Mouse (Mus musculus) G1E (cell line): ENCODE results near the gene Mtrf1. TPM values are rescaled to one million over a fixed set of nuclear protein-coding genes. Genes with fewer than 3 reads are reported as not detected.

Source experiments
- ATAC-seq: 2 replicates; pipeline ENCODE4 v1.8.0; 2016; ENCODE audit warnings: mild to moderate bottlenecking; ENCODE audit not compliant: insufficient number of reproducible peaks, poor library complexity, low FRiP score, severe bottlenecking; ENCODE audit errors: extremely low read depth
- DNase-seq: peaks from one replicate; pipeline ENCODE4 v3.0.0; 2012; ENCODE audit warnings: low spot score
- H3K27me3 ChIP-seq: 2 replicates; pipeline ENCODE4 v1.6.1; 2012; ENCODE audit warnings: mild to moderate bottlenecking, low read length, inconsistent platforms; ENCODE audit not compliant: insufficient read depth
- H3K36me3 ChIP-seq: replicated peaks from 2 replicates; pipeline ENCODE3; 2012; ENCODE audit warnings: mild to moderate bottlenecking, inconsistent platforms
- H3K4me1 ChIP-seq: 2 replicates; pipeline ENCODE4 v1.6.1; 2012; ENCODE audit warnings: low read depth, low read length, inconsistent platforms, mixed read lengths; ENCODE audit not compliant: insufficient read depth
- H3K4me3 ChIP-seq: 2 replicates; pipeline ENCODE4 v1.5.1; 2012; ENCODE audit warnings: low read depth, mild to moderate bottlenecking, inconsistent platforms, low read length, moderate library complexity, mixed read lengths
- H3K9me3 ChIP-seq: replicated peaks from 2 replicates; pipeline ENCODE4 v1.6.1; 2012; ENCODE audit warnings: inconsistent platforms
- CTCF ChIP-seq: IDR thresholded peaks from 2 replicates; pipeline ENCODE4 v1.5.1; 2012; ENCODE audit warnings: low read depth, low read length, inconsistent platforms, mixed read lengths
- GATA1 ChIP-seq: IDR thresholded peaks from 2 replicates; pipeline ENCODE4 v1.6.1; 2012; ENCODE audit warnings: borderline replicate concordance, low read length, inconsistent platforms, mixed read lengths
- GATA2 ChIP-seq: IDR thresholded peaks from 2 replicates; pipeline ENCODE4 v1.6.1; 2012; ENCODE audit warnings: low read depth, low read length, inconsistent platforms, borderline replicate concordance
- POLR2AphosphoS5 ChIP-seq: IDR thresholded peaks from 2 replicates; pipeline ENCODE4 v1.6.1; 2012; ENCODE audit warnings: low read depth, low read length, inconsistent platforms; ENCODE audit not compliant: insufficient replicate concordance
- TAL1 ChIP-seq: conservative IDR thresholded peaks from 2 replicates; pipeline ENCODE4 v1.6.1; 2012; ENCODE audit warnings: low read depth, low read length, inconsistent platforms, mixed read lengths
- polyA plus RNA-seq: library from polyadenylated mRNA; stranded (reverse); fragments of >175 nt; gene quantifications from 2 replicates; pipeline ENCODE4 v1.2.3, GENCODE M21; 2012
- total RNA-seq, 2 experiments: library from RNA; stranded (forward) in 1 of 2; stranded (reverse) in 1 of 2; fragments of 200-1000 nt in 1 of 2; fragments of >200 nt in 1 of 2; fragmentation: Nextera tagmentation in 1 of 2; gene quantifications; 2 replicates each; pipeline ENCODE4 v1.2.3; 2014 to 2017

The Mtrf1 gene
- total and polyA plus RNA-seq, 3 experiments = 0.41 to 24.9 (median 19.8) TPM

GRCm38 (mm10) chr14:79465623-79466022 lies 68.1 kb downstream of the Mtrf1 start:
- Histone ChIP-seq H3K4me1 (no peaks in the 10 kb centered on the region), H3K9me3 (no peaks in the 10 kb centered on the region), H3K4me3 (no peak overlapping the region), H3K27me3 (no peaks in the 10 kb centered on the region), H3K36me3 (peaks cover 83% of the 10 kb centered on the region)
- ATAC-seq = no peak
- DNase-seq = no peak
- TF ChIP-seq GATA2 (no peak), GATA1 (no peak), CTCF (no peak), TAL1 (no peak), POLR2AphosphoS5 (no peak)

DNA sequence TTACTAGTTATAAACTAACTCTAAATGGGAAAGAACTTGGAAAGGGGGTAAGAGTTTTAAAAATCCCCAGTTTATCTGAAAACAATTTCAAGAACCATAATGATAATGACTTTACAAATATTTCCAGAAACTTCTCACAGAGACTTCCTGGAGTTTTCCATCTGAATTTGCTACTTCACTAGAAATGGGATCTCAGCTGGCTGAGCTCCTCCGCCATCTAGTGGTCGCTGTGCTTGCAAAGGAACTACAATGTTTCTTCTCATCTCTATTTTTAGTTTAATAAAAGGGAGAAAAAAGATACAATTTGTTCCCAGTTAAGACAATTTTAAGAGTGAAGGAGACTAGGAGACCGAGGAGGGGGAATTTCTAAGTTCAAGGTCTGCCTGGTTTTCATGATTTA lies 70.0 kb downstream of the Mtrf1 start:
- Histone ChIP-seq H3K9me3 (no peaks in the 10 kb centered on the region), H3K36me3 (peaks cover 85% of the 10 kb centered on the region), H3K4me3 (no peak overlapping the region), H3K4me1 (no peaks in the 10 kb centered on the region), H3K27me3 (no peaks in the 10 kb centered on the region)
- DNase-seq = no peak
- TF ChIP-seq TAL1 (no peak), CTCF (peak; percentile 30; the same call in 1 of the 2 replicates)
- peak; percentile 52; the same call in 1 of the 2 replicates for ATAC-seq

Other genes with a start within 250 kb of the Mtrf1 start
- gene Zfp957, start 150.4 kb upstream of the Mtrf1 start, total RNA-seq (2014; fragmentation: Nextera tagmentation) = not detected in 2 replicates
- not detected in 2 replicates for gene Zfp957, start 150.4 kb upstream of the Mtrf1 start, total RNA-seq (2017)
- not detected in 2 replicates for gene Zfp957, start 150.4 kb upstream of the Mtrf1 start, polyA plus RNA-seq
- not detected in 2 replicates for gene Rgcc, start 96.1 kb upstream of the Mtrf1 start, total RNA-seq (2014; fragmentation: Nextera tagmentation)
- not detected in 2 replicates for gene Rgcc, start 96.1 kb upstream of the Mtrf1 start, total RNA-seq (2017)
- 0.07 TPM in 1 of 2 replicates, not detected in the other for gene Rgcc, start 96.1 kb upstream of the Mtrf1 start, polyA plus RNA-seq
- 62.5 and 72.7 TPM in 2 replicates for gene Naa16, start 7.0 kb upstream of the Mtrf1 start, total RNA-seq (2014; fragmentation: Nextera tagmentation)
- gene Naa16, start 7.0 kb upstream of the Mtrf1 start, total RNA-seq (2017) = 26.2 and 29.6 TPM in 2 replicates
- gene Naa16, start 7.0 kb upstream of the Mtrf1 start, polyA plus RNA-seq = 23.8 and 34.4 TPM in 2 replicates
- gene Kbtbd7, start 28.7 kb downstream of the Mtrf1 start, total RNA-seq (2014; fragmentation: Nextera tagmentation) = 24.7 and 24.9 TPM in 2 replicates
- 14.5 and 17.6 TPM in 2 replicates for gene Kbtbd7, start 28.7 kb downstream of the Mtrf1 start, total RNA-seq (2017)
- 3.7 and 4.3 TPM in 2 replicates for gene Kbtbd7, start 28.7 kb downstream of the Mtrf1 start, polyA plus RNA-seq
- gene Kbtbd6, start 54.1 kb downstream of the Mtrf1 start, total RNA-seq (2014; fragmentation: Nextera tagmentation) = 0.68 and 1.2 TPM in 2 replicates
- gene Kbtbd6, start 54.1 kb downstream of the Mtrf1 start, total RNA-seq (2017) = 5.3 and 6.0 TPM in 2 replicates
- 1.1 and 1.5 TPM in 2 replicates for gene Kbtbd6, start 54.1 kb downstream of the Mtrf1 start, polyA plus RNA-seq
- 77.0 and 79.0 TPM in 2 replicates for gene Elf1, start 83.4 kb downstream of the Mtrf1 start, total RNA-seq (2014; fragmentation: Nextera tagmentation)
- gene Elf1, start 83.4 kb downstream of the Mtrf1 start, total RNA-seq (2017) = 127 and 141 TPM in 2 replicates
- gene Elf1, start 83.4 kb downstream of the Mtrf1 start, polyA plus RNA-seq = 4.7 and 6.3 TPM in 2 replicates
- gene Wbp4, start 83.7 kb downstream of the Mtrf1 start, total RNA-seq (2014; fragmentation: Nextera tagmentation) = 82.6 and 83.6 TPM in 2 replicates
- 101 and 110 TPM in 2 replicates for gene Wbp4, start 83.7 kb downstream of the Mtrf1 start, total RNA-seq (2017)
- 8.8 and 9.5 TPM in 2 replicates for gene Wbp4, start 83.7 kb downstream of the Mtrf1 start, polyA plus RNA-seq
- 91.6 and 98.9 TPM in 2 replicates for gene Sugt1, start 189.9 kb downstream of the Mtrf1 start, total RNA-seq (2014; fragmentation: Nextera tagmentation)
- gene Sugt1, start 189.9 kb downstream of the Mtrf1 start, total RNA-seq (2017) = 216 and 228 TPM in 2 replicates
- 3.6 and 6.1 TPM in 2 replicates for gene Sugt1, start 189.9 kb downstream of the Mtrf1 start, polyA plus RNA-seq